7 mouse cellular contexts compared by ENCODE assay signal in the genomic region with DNA sequence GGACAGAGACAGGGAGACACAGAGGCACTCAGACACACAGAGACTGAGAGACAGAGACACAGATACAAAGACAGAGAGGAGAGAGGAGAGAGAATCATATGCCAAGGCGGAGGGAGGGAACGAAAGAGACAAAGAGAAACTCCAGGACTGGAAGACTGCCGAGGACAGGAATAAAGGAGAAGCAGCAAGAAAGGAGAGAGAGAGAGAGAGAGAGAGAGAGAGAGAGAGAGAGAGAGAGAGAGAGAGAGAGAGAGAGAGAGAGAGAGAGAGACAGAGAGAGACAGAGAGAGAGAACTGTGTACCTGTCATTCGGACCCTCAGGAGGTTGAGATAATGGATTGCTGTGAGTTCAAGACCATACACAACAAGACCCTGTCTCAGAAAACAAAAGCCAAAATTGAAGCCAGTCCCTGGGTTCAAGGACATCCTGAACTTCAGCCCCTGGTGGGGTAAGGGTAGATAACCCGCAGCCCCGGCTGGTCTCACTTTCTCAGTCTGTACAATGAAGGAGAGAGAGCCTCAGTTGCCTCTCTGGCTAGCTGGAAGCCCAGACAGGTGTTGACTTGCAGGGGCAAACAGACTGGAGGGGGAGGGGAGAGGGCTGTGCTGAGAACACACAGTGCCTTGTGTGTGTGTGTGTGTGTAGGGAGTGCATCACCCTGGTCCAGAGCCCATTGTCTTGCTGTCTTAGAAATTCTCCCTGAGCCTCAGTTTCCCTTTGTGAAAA. TPM values are rescaled to one million over a fixed set of nuclear protein-coding genes. Genes with fewer than 3 reads are reported as not detected.
DNase-seq lines count a peak whose midpoint lies in the region; ATAC-seq and TF ChIP-seq lines count a peak whose summit lies in the region.

No protein-coding gene starts in this region.

- H3K36me3 ChIP-seq in lung, postnatal 0 days (ENCODE audit: insufficient read depth, low read length): no peaks in the 10 kb centered on the region
- peaks cover 25% of the 10 kb centered on the region for H3K36me3 ChIP-seq in forebrain, embryonic 10.5 days (replicated peaks)
- H3K36me3 ChIP-seq in intestine, postnatal 0 days (ENCODE audit: control insufficient read depth, insufficient read depth): no peaks in the 10 kb centered on the region; the same call in 1 of the 2 replicates

- no peak for DNase-seq in lung, postnatal 0 days (ENCODE audit: low spot score)
- DNase-seq in lung, postnatal 36 days: no peak
- no peak for DNase-seq in forebrain, embryonic 10.5 days (ENCODE audit: extremely low spot score, low spot score)
- DNase-seq in gastrocnemius, adult 18-20 months (ENCODE audit: low spot score): no peak
- no peak for DNase-seq in adrenal gland, adult (ENCODE audit: inconsistent age in 2 of 2, low spot score in 1 of 2)

- TF ChIP-seq EP300 in lung, postnatal 0 days (IDR thresholded peaks at IDR 0.05): no peak

- H3K27me3 ChIP-seq in lung, postnatal 0 days (replicated peaks; ENCODE audit: insufficient read depth, low read length): no peaks in the 10 kb centered on the region
- peaks cover 31% of the 10 kb centered on the region for H3K27me3 ChIP-seq in forebrain, embryonic 10.5 days (ENCODE audit: poor library complexity, severe bottlenecking)
- H3K27me3 ChIP-seq in intestine, postnatal 0 days (replicated peaks; ENCODE audit: control insufficient read depth, insufficient read depth, low read length): no peaks in the 10 kb centered on the region

- no peaks in the 10 kb centered on the region for H3K9me3 ChIP-seq in lung, postnatal 0 days (ENCODE audit: low read length)
- H3K9me3 ChIP-seq in forebrain, embryonic 10.5 days: no peaks in the 10 kb centered on the region
- no peaks in the 10 kb centered on the region for H3K9me3 ChIP-seq in intestine, postnatal 0 days (ENCODE audit: control insufficient read depth)

- peak overlapping the region; percentile 99 for H3K4me3 ChIP-seq in lung, postnatal 0 days (ENCODE audit: low read depth, low read length)
- H3K4me3 ChIP-seq in forebrain, embryonic 10.5 days: peak overlapping the region; percentile 94
- H3K4me3 ChIP-seq in intestine, postnatal 0 days (ENCODE audit: low read depth, low read length): peak overlapping the region; percentile 92
- H3K4me3 ChIP-seq in olfactory bulb, adult 2 months (ENCODE audit: insufficient read depth, low read depth, low read length): peak overlapping the region; percentile 91

- peak overlapping the region; percentile 89 for H3K4me2 ChIP-seq in lung, postnatal 0 days (replicated peaks; ENCODE audit: low read depth, low read length)
- H3K4me2 ChIP-seq in intestine, postnatal 0 days (replicated peaks; ENCODE audit: low read depth): peak overlapping the region; percentile 95

- no peak for TF ChIP-seq CTCF in lung, postnatal 0 days (IDR thresholded peaks at IDR 0.05)
- TF ChIP-seq CTCF in intestine, postnatal 0 days (IDR thresholded peaks at IDR 0.05; ENCODE audit: low read depth): no peak
- TF ChIP-seq CTCF in olfactory bulb, adult 2 months (IDR thresholded peaks at IDR 0.05; ENCODE audit: insufficient read depth, low read depth, low read length): no peak

- peak overlapping the region; percentile 54; the same call in 1 of the 2 replicates for H3K27ac ChIP-seq in lung, postnatal 0 days (ENCODE audit: low read length)
- H3K27ac ChIP-seq in forebrain, embryonic 10.5 days: peak overlapping the region; percentile 90
- H3K27ac ChIP-seq in intestine, postnatal 0 days (ENCODE audit: low read depth, low read length): no peak overlapping the region
- H3K27ac ChIP-seq in olfactory bulb, adult 2 months (ENCODE audit: insufficient read depth, low read depth, low read length): 0 out of 2 replicates have a peak overlapping the region, but pooled peaks have one; percentile 3

- ATAC-seq in lung, postnatal 0 days: no peak
- ATAC-seq in intestine, postnatal 0 days: peak; percentile 24; the same call in 1 of the 2 replicates

- TF ChIP-seq POLR2A in olfactory bulb, adult 2 months (IDR thresholded peaks at IDR 0.05; ENCODE audit: insufficient read depth, low read depth, low read length): no peak

- peaks cover 10% of the 10 kb centered on the region for H3K4me1 ChIP-seq in lung, postnatal 0 days (ENCODE audit: insufficient read depth, low read depth, low read length)
- H3K4me1 ChIP-seq in forebrain, embryonic 10.5 days: peaks cover 57% of the 10 kb centered on the region
- H3K4me1 ChIP-seq in intestine, postnatal 0 days (replicated peaks; ENCODE audit: control insufficient read depth, insufficient read depth, low read length): no peaks in the 10 kb centered on the region
- peaks cover 21% of the 10 kb centered on the region for H3K4me1 ChIP-seq in olfactory bulb, adult 2 months (ENCODE audit: control insufficient read depth, insufficient read depth, low read length)

- peak overlapping the region; percentile 87 for H3K9ac ChIP-seq in lung, postnatal 0 days (replicated peaks; ENCODE audit: low read depth)
- peak overlapping the region; percentile 94 for H3K9ac ChIP-seq in intestine, postnatal 0 days (ENCODE audit: low read depth, low read length)

- WGBS in lung, postnatal 0 days: 27% methylated on average over 6 of the region's 6 CpGs
- WGBS in forebrain, embryonic 10.5 days: 30% methylated on average over 6 of the region's 6 CpGs
- WGBS in intestine, postnatal 0 days: 27% methylated on average over 6 of the region's 6 CpGs
- WGBS in olfactory bulb, adult 2 months: 22% methylated on average over 6 of the region's 6 CpGs

RNA-seq across cellular contexts. Expression of a gene that starts 0.7 kb away (rescaled TPM):
- 7.4 and 7.9 TPM in 2 replicates for polyA plus RNA-seq in lung, postnatal 0 days (2015; fragmentation: Nextera tagmentation; extraction: Ambion mirVana)
- polyA plus RNA-seq in forebrain, embryonic 10.5 days (2016; fragmentation: Nextera tagmentation; extraction: Ambion mirVana): 5.7 and 6.5 TPM in 2 replicates
- 4.2 and 4.7 TPM in 2 replicates for polyA plus RNA-seq in intestine, postnatal 0 days (2015; fragmentation: Nextera tagmentation; extraction: Ambion mirVana)
- not detected in 2 replicates for polyA plus RNA-seq in olfactory bulb, adult 2 months (2012; ENCODE audit: insufficient read depth, insufficient read length, low replicate concordance, missing spikeins)
- total RNA-seq in gastrocnemius, adult 18-20 months (2021): 10 to 100 TPM; 18.5 to 20.8 TPM

RNA-seq across cellular contexts. Expression of a gene that starts 3.8 kb away (rescaled TPM):
- 1.1 and 1.4 TPM in 2 replicates for polyA plus RNA-seq in lung, postnatal 0 days (2015; fragmentation: Nextera tagmentation; extraction: Ambion mirVana)
- polyA plus RNA-seq in forebrain, embryonic 10.5 days (2016; fragmentation: Nextera tagmentation; extraction: Ambion mirVana): 0.82 and 0.99 TPM in 2 replicates
- polyA plus RNA-seq in intestine, postnatal 0 days (2015; fragmentation: Nextera tagmentation; extraction: Ambion mirVana): 1.1 and 1.9 TPM in 2 replicates
- not detected in 2 replicates for polyA plus RNA-seq in olfactory bulb, adult 2 months (2012; ENCODE audit: insufficient read depth, insufficient read length, low replicate concordance, missing spikeins)
- total RNA-seq in gastrocnemius, adult 18-20 months (2021): 1 to 10 TPM in 1 of 2 experiments, under 1 TPM in 1; 0.57 to 1.5 TPM

RNA-seq across cellular contexts. Expression of a gene that starts 48.9 kb away (rescaled TPM):
- polyA plus RNA-seq in lung, postnatal 0 days (2015; fragmentation: Nextera tagmentation; extraction: Ambion mirVana): 2.6 and 3.0 TPM in 2 replicates
- 2.1 and 2.3 TPM in 2 replicates for polyA plus RNA-seq in forebrain, embryonic 10.5 days (2016; fragmentation: Nextera tagmentation; extraction: Ambion mirVana)
- polyA plus RNA-seq in intestine, postnatal 0 days (2015; fragmentation: Nextera tagmentation; extraction: Ambion mirVana): 3.4 TPM in 2 replicates
- polyA plus RNA-seq in olfactory bulb, adult 2 months (2012; ENCODE audit: insufficient read depth, insufficient read length, low replicate concordance, missing spikeins): not detected in 2 replicates
- total RNA-seq in gastrocnemius, adult 18-20 months (2021): 1 to 10 TPM; 1.9 to 2.2 TPM

RNA-seq across cellular contexts. Expression of a gene that starts 48.9 kb away (rescaled TPM):
- polyA plus RNA-seq in lung, postnatal 0 days (2015; fragmentation: Nextera tagmentation; extraction: Ambion mirVana): 85.5 and 91.9 TPM in 2 replicates
- polyA plus RNA-seq in forebrain, embryonic 10.5 days (2016; fragmentation: Nextera tagmentation; extraction: Ambion mirVana): 53.8 and 60.9 TPM in 2 replicates
- polyA plus RNA-seq in intestine, postnatal 0 days (2015; fragmentation: Nextera tagmentation; extraction: Ambion mirVana): 108 and 118 TPM in 2 replicates
- polyA plus RNA-seq in olfactory bulb, adult 2 months (2012; ENCODE audit: insufficient read depth, insufficient read length, low replicate concordance, missing spikeins): not detected in 2 replicates
- total RNA-seq in gastrocnemius, adult 18-20 months (2021): 1 to 10 TPM; 9.0 to 9.4 TPM

RNA-seq across cellular contexts. Expression of a gene that starts 54.7 kb away (rescaled TPM):
- polyA plus RNA-seq in lung, postnatal 0 days (2015; fragmentation: Nextera tagmentation; extraction: Ambion mirVana): 34.0 and 42.4 TPM in 2 replicates
- polyA plus RNA-seq in forebrain, embryonic 10.5 days (2016; fragmentation: Nextera tagmentation; extraction: Ambion mirVana): not detected in 2 replicates
- polyA plus RNA-seq in intestine, postnatal 0 days (2015; fragmentation: Nextera tagmentation; extraction: Ambion mirVana): 25.2 and 26.2 TPM in 2 replicates
- polyA plus RNA-seq in olfactory bulb, adult 2 months (2012; ENCODE audit: insufficient read depth, insufficient read length, low replicate concordance, missing spikeins): not detected in 2 replicates
- over 10,000 TPM; 37,972 to 42,859 TPM for total RNA-seq in gastrocnemius, adult 18-20 months (2021)
